Mouse (Mus musculus): ENCODE results near the gene Kat5. TPM values are rescaled to one million over a fixed set of nuclear protein-coding genes. Genes with fewer than 3 reads are reported as not detected.

Gene Kat5
- total and polyA plus RNA-seq, 2 experiments from 2014 or later, result 73.9 to 126 TPM

GRCm38 (mm10) chr19:5591888-5592287 is 18.1 kb downstream of the Kat5 start:
- no peak overlapping the region for H3K4me2 ChIP-seq (ENCODE audit: low read depth, low read length, poor library complexity, severe bottlenecking)
- no peaks in the 10 kb centered on the region for H3K4me1 ChIP-seq (ENCODE audit: insufficient read depth, low read length)
- H3K36me3 ChIP-seq (ENCODE audit: insufficient read depth, low read length), result no peaks in the 10 kb centered on the region
- H3K4me3 ChIP-seq (ENCODE audit: low read depth, low read length), result no peak overlapping the region
- no peak for DNase-seq (ENCODE audit: low spot score)
- TF ChIP-seq CTCF (IDR thresholded peaks at IDR 0.05), result no peak
- no peak overlapping the region for H3K9ac ChIP-seq (replicated peaks; ENCODE audit: low read length, poor library complexity, severe bottlenecking)
- H3K27me3 ChIP-seq (ENCODE audit: insufficient read depth, low read length), result no peaks in the 10 kb centered on the region
- WGBS, result 88% methylated on average over 6 of the region's 6 CpGs
- no peaks in the 10 kb centered on the region for H3K9me3 ChIP-seq (ENCODE audit: low read length)
- ATAC-seq (ENCODE audit: low FRiP score), result no peak
- H3K27ac ChIP-seq (ENCODE audit: low read depth, low read length), result no peak overlapping the region

GRCm38 (mm10) chr19:5589159-5589558 is 20.9 kb downstream of the Kat5 start:
- no peak for ATAC-seq (ENCODE audit: low FRiP score)
- H3K9ac ChIP-seq (replicated peaks; ENCODE audit: low read length, poor library complexity, severe bottlenecking), result no peak overlapping the region
- WGBS, result 70% methylated on average over 9 of the region's 9 CpGs
- H3K4me2 ChIP-seq (ENCODE audit: low read depth, low read length, poor library complexity, severe bottlenecking), result no peak overlapping the region
- no peak overlapping the region for H3K4me3 ChIP-seq (ENCODE audit: low read depth, low read length)
- no peak for DNase-seq (ENCODE audit: low spot score)
- no peaks in the 10 kb centered on the region for H3K27me3 ChIP-seq (ENCODE audit: insufficient read depth, low read length)
- H3K27ac ChIP-seq (ENCODE audit: low read depth, low read length), result no peak overlapping the region
- no peaks in the 10 kb centered on the region for H3K9me3 ChIP-seq (ENCODE audit: low read length)
- no peak for TF ChIP-seq CTCF (IDR thresholded peaks at IDR 0.05)
- no peaks in the 10 kb centered on the region for H3K36me3 ChIP-seq (ENCODE audit: insufficient read depth, low read length)
- no peaks in the 10 kb centered on the region for H3K4me1 ChIP-seq (ENCODE audit: insufficient read depth, low read length)

- 79% methylated on average over 2 of the region's 2 CpGs for WGBS
- Histone ChIP-seq H3K9ac (replicated peaks; ENCODE audit: low read length, poor library complexity, severe bottlenecking) (no peak overlapping the region), H3K4me1 (ENCODE audit: insufficient read depth, low read length) (no peaks in the 10 kb centered on the region), H3K36me3 (ENCODE audit: insufficient read depth, low read length) (no peaks in the 10 kb centered on the region), H3K27me3 (ENCODE audit: insufficient read depth, low read length) (no peaks in the 10 kb centered on the region), H3K27ac (ENCODE audit: low read depth, low read length) (no peak overlapping the region), H3K4me2 (ENCODE audit: low read depth, low read length, poor library complexity, severe bottlenecking) (no peak overlapping the region), H3K9me3 (ENCODE audit: low read length) (no peaks in the 10 kb centered on the region), H3K4me3 (ENCODE audit: low read depth, low read length) (no peak overlapping the region)
- DNase-seq (ENCODE audit: low spot score), result no peak
- no peak for ATAC-seq (ENCODE audit: low FRiP score)
- no peak for TF ChIP-seq CTCF (IDR thresholded peaks at IDR 0.05)
Measured at GRCm38 (mm10) chr19:5581995-5582394, 28.0 kb downstream of the Kat5 start.

GRCm38 (mm10) chr19:5580776-5581175 is 29.3 kb downstream of the Kat5 start:
- Histone ChIP-seq H3K9ac (replicated peaks; ENCODE audit: low read length, poor library complexity, severe bottlenecking) (no peak overlapping the region), H3K4me2 (ENCODE audit: low read depth, low read length, poor library complexity, severe bottlenecking) (no peak overlapping the region), H3K9me3 (ENCODE audit: low read length) (no peaks in the 10 kb centered on the region), H3K4me3 (ENCODE audit: low read depth, low read length) (no peak overlapping the region), H3K36me3 (ENCODE audit: insufficient read depth, low read length) (no peaks in the 10 kb centered on the region), H3K27me3 (ENCODE audit: insufficient read depth, low read length) (no peaks in the 10 kb centered on the region), H3K27ac (ENCODE audit: low read depth, low read length) (no peak overlapping the region), H3K4me1 (ENCODE audit: insufficient read depth, low read length) (no peaks in the 10 kb centered on the region)
- WGBS, result 85% methylated on average over 6 of the region's 6 CpGs
- ATAC-seq (ENCODE audit: low FRiP score) (no peak), DNase-seq (ENCODE audit: low spot score) (no peak)
- TF ChIP-seq CTCF (IDR thresholded peaks at IDR 0.05), result no peak

- H3K36me3 ChIP-seq (ENCODE audit: insufficient read depth, low read length), result no peaks in the 10 kb centered on the region
- H3K4me1 ChIP-seq (ENCODE audit: insufficient read depth, low read length), result no peaks in the 10 kb centered on the region
- H3K27ac ChIP-seq (ENCODE audit: low read depth, low read length), result no peak overlapping the region
- no peaks in the 10 kb centered on the region for H3K9me3 ChIP-seq (ENCODE audit: low read length)
- H3K4me2 ChIP-seq (ENCODE audit: low read depth, low read length, poor library complexity, severe bottlenecking), result no peak overlapping the region
- ATAC-seq (ENCODE audit: low FRiP score) (no peak), DNase-seq (ENCODE audit: low spot score) (no peak)
- no peak overlapping the region for H3K4me3 ChIP-seq (ENCODE audit: low read depth, low read length)
- H3K9ac ChIP-seq (replicated peaks; ENCODE audit: low read length, poor library complexity, severe bottlenecking), result no peak overlapping the region
- no peak for TF ChIP-seq CTCF (IDR thresholded peaks at IDR 0.05)
- H3K27me3 ChIP-seq (ENCODE audit: insufficient read depth, low read length), result no peaks in the 10 kb centered on the region
- WGBS, result 75% methylated on average over 4 of the region's 4 CpGs
Measured at GRCm38 (mm10) chr19:5579971-5580370, 30.1 kb downstream of the Kat5 start.

- Histone ChIP-seq H3K4me3 (ENCODE audit: low read depth, low read length) (no peak overlapping the region), H3K27me3 (ENCODE audit: insufficient read depth, low read length) (no peaks in the 10 kb centered on the region), H3K27ac (ENCODE audit: low read depth, low read length) (no peak overlapping the region), H3K9ac (replicated peaks; ENCODE audit: low read length, poor library complexity, severe bottlenecking) (no peak overlapping the region), H3K9me3 (ENCODE audit: low read length) (no peaks in the 10 kb centered on the region), H3K36me3 (ENCODE audit: insufficient read depth, low read length) (peaks cover 8% of the 10 kb centered on the region; the same call in 1 of the 2 replicates), H3K4me1 (ENCODE audit: insufficient read depth, low read length) (no peaks in the 10 kb centered on the region), H3K4me2 (ENCODE audit: low read depth, low read length, poor library complexity, severe bottlenecking) (no peak overlapping the region)
- DNase-seq (ENCODE audit: low spot score) (no peak), ATAC-seq (ENCODE audit: low FRiP score) (no peak)
- WGBS, result 93% methylated on average over 1 of the region's 1 CpGs
- TF ChIP-seq CTCF (IDR thresholded peaks at IDR 0.05), result no peak
Measured at GRCm38 (mm10) chr19:5575336-5575735, 34.7 kb downstream of the Kat5 start.

All from midbrain, postnatal 0 days (tissue).